Mouse (Mus musculus) hindlimb bud, embryonic 11.5 days (tissue): ENCODE data around the gene Sgf29.

Source experiments
- DNase-seq: peaks from one replicate; pipeline ENCODE4 v3.0.0-alpha.2; 2012; ENCODE audit warnings: low read depth, low spot score; ENCODE audit errors: extremely low spot score

The Sgf29 gene

GRCm38 (mm10) chr7:126702861-126703756 is 54.0 kb downstream of the Sgf29 start:
- no peak for DNase-seq

GRCm38 (mm10) chr7:126703757-126704077 is 54.6 kb downstream of the Sgf29 start:
- no peak for DNase-seq

GRCm38 (mm10) chr7:126704121-126704980 is 55.2 kb downstream of the Sgf29 start:
- DNase-seq, result no peak

- DNase-seq, result no peak
These were observed 58.5 kb downstream of the Sgf29 start, which contains the start of gene Coro1a for GRCm38 (mm10) chr7:126707442-126708174. Coro1a (minus strand) TSS chr7:126707787.

GRCm38 (mm10) chr7:126708175-126708952 is 59.3 kb downstream of the Sgf29 start:
- DNase-seq, result no peak

- DNase-seq, result no peak
These were observed 61.2 kb downstream of the Sgf29 start for GRCm38 (mm10) chr7:126710266-126710665.

GRCm38 (mm10) chr7:126711910-126712309 is 62.8 kb downstream of the Sgf29 start:
- no peak for DNase-seq

GRCm38 (mm10) chr7:126715679-126716078 is 66.6 kb downstream of the Sgf29 start:
- DNase-seq, result no peak

- DNase-seq, result no peak
These were observed 68.5 kb downstream of the Sgf29 start for GRCm38 (mm10) chr7:126717566-126717965.

GRCm38 (mm10) chr7:126718787-126719337 is 69.8 kb downstream of the Sgf29 start:
- DNase-seq, result no peak

- no peak for DNase-seq
These were observed 72.5 kb downstream of the Sgf29 start for GRCm38 (mm10) chr7:126721635-126722034.
